Mouse (Mus musculus) lung, adult 2 months (tissue): Measurements from ENCODE around the gene Pipox.

ENCODE experiments used
- CTCF ChIP-seq: fragments of 200-500 bp; IDR thresholded peaks from 2 replicates; pipeline ENCODE4 v1.5.1; 2011; ENCODE audit warnings: mild to moderate bottlenecking, low read length, control low read depth; ENCODE audit not compliant: insufficient read depth
- POLR2A ChIP-seq: fragments of 200-500 bp; IDR thresholded peaks from 2 replicates; pipeline ENCODE4 v1.6.1; 2011; ENCODE audit warnings: low read depth, mild to moderate bottlenecking, control low read depth, low read length, borderline replicate concordance; ENCODE audit errors: extremely low read depth

DNA sequence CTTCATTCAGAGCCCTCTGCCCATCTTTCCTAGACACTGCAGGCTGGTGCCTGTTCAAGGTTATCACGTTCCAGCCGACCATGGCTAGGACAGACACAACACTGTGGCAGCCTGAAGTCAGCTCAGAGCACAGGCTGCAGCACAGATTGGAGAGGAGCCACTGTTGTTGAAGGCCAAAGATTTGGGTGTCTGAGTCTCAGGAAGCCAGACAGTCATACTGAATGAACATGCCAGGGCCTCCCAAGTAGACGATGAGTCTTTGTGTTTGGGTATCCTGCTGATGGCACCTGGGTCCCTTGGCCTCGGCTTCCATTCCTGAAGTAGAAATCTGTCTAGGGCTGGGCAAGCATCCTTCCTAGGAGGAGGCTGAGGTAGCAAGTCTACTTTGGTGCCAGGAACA, 61.4 kb downstream of the Pipox start:
- TF ChIP-seq CTCF (no peak), POLR2A (no peak)
